Mouse (Mus musculus): Measurements from ENCODE around the gene Gm14419.
"Not testable (repeated sequence)": the region's sequence is repeated elsewhere in the genome, so short reads cannot be mapped to it uniquely, and the experiment has no call there.

Gene Gm14419

DNA sequence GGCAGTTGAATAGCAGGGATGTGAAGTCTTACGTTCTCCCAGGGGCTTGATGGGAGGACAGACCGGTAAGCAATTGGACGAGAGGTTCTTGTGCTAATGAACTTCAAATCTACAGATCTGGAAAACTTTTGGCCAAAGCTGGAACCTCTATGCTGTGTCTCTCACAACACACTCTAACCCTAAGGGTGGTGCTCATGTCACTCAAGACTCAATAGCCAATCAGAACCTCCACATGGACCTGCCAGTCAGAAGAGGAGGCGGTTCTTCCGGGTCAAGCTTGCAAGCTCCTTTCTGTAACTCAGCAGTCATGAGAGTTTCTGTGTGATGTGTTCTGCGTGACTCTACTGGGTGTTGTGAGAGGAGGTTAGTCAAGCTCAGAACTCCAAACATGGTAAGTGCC lies at the start of gene Gm14419:
Gene Gm14419 (plus strand): TSS at position 301 of the 400 bp plus-strand sequence.
- DNase-seq (ENCODE audit: low read depth, low spot score) = not testable (repeated sequence)
